Mouse (Mus musculus): ENCODE data around the gene Raver2.
"Not testable (repeated sequence)": the region's sequence is repeated elsewhere in the genome, so short reads cannot be mapped to it uniquely, and the experiment has no call there.

Raver2 gene

DNA sequence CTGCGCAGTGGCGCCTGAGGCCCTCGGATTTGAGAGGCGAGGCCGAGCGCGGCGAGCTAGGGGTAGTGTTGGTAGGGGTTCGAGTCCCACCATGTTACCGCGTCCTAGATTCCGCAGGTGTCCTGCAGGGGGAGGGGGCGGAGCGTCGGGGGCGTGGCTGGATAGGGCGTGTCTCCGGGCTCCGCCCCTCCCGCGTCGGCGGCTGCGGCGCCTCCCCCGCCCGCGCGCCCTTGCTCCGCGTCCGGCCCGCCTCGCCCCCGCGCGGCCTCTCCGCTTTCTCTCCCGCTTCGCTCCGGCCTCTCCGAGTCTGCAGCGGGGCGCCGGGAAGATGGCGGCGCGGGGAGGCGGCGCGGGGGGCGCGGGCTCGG lies at the start of gene Raver2:
Gene Raver2, plus strand, starts transcription at position 198 of the 368 bp plus-strand sequence.
- DNase-seq (ENCODE audit: low spot score in 2 of 2), result peak; percentile 7 to 15

DNA sequence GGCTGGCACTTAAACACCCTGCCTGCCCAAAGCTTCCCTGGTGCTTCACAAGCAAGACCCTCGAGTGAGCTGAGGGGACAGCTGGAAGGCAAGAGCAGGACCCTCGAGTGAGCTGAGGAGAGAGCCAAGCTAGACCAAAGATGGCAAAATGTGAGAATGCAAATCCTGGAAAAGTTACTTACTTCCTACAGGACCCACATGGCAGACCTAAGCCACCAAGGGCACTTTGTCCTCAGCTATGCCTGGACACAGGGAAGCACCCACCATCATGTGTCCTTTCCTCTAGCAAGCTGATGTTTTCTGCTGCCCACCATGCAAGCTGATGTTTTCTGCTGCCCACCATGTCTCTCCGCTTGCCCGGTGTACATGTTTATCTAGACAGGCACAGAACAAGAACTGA lies 48.2 kb upstream of the Raver2 start, which contains the start of gene Gm10577:
Gene Gm10577, minus strand, starts transcription at position 101 of the 400 bp plus-strand sequence.
- DNase-seq (ENCODE audit: low spot score in 2 of 2), result no peak

DNA sequence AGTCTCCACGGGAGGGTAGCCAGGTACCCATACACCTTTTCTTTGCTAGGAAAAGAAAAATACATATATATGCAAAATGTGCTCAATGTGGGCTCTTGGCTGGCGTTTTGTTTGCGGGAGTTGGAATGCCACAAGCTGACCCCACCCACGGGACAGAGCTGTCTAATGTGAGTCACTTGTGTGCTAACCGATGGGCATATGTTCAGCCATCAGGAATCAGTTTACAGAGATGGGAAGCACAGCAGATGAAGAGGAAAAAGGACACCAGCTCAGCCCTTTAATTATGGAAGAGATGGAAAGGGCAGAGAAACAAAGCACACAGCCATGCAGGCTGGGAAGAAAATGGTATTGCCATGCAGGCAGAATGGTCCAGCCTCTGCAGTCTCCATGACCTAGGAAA lies 42.2 kb upstream of the Raver2 start:
- DNase-seq (ENCODE audit: low spot score in 2 of 2), result no peak

DNA sequence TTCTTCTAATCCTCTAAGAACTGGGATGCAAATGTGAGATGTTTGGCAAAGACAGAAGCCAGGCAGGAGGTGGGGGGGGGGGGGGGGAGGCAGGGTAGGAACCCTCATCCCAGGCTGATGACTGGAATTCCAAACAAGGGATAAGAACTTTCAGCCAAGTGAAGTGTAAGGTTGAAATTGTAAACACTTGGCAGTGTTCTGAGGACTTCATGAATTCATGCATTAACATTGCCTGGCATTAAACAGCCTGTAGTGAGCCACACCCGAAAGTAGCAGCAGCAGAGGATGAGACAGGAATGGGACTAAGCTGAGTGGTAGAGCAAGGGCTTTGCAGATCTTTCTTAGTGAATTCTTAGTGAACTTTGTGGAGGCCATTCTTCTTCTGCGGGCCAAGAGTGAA lies 41.8 kb upstream of the Raver2 start:
- no peak for DNase-seq (ENCODE audit: low spot score in 2 of 2)

DNA sequence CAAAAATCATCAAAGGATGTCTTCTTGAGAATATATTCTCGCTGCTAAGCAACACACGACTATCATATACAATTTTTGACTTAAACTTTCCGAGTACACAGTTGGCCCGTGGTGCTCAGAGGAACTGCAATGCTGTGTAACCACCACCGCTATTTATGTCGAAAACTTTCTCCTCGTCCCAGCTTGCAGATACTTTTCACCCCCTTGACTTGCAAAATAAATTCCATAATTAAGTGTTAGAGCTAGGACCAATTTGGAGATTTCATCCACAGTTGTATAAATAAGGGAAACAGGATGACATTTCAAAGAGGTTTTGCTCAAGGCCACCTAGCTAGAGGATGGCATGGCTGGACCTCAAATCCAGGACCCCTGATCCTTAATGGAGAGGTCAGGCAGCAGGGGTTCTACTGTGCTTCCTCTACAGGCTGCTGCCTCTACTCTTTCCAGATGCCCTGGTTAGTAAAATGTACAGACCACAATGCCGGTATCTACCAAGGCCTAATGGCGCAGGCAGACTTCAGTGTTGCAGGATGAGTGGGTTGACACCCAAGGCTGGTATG lies 40.9 kb upstream of the Raver2 start:
- no peak for DNase-seq (ENCODE audit: low spot score in 2 of 2)

DNA sequence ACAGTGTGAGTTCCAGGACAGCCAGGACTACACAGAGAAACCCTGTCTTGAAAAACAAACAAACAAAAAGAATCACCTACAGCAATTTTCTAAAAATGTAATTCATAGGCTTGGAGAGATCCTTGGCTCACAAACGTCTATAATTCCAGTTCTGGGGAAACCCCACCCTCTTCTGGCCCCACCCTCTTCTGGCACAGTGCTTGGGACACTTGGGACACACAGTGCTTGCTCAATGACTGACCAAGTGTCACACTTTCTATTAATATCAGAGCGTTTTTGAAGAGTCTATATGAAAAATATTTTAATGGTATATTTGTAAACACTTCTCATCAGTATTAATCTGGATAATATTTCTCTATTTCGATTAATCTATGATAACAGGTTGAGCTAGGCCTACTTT lies 35.7 kb upstream of the Raver2 start:
- DNase-seq (ENCODE audit: low spot score in 2 of 2), result no peak

DNA sequence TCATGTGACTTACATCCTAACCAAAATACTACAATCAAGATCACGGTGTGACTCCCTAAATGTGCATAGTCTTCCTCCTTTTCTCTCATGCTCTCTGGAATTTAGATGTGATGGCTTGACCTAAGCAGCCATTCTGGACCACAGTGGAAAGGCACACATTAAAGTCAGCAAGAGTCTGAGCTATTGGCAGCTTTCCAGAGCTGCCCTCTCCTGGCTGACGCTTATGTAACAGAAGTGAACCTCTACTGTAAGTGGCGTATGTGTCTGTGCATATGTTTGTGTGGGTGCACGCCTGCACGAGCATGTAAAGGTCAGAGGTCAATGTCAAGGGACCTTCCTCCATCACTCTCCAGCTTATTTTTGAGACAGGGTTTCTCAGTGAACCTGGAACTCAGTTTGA lies 33.7 kb upstream of the Raver2 start:
- no peak for DNase-seq (ENCODE audit: low spot score in 2 of 2)

DNA sequence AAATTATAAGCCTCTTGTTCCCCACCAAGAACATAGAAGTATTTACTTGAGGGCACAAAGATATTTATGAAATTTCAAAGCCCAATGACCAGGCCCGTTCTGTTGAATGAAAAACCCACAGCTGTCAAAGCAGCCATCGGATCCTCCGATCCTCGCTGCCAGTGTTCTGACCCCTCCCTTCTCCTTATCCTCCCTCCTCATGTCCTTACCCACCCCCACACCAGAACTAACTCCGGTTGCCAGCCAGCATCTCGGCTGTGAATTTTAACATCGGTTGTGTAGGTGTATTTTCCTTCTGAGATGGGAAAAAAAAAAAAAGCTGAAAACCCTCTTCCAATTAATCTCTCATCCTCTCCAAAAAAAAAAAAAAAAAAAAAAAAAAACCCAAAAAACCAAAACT lies 31.6 kb upstream of the Raver2 start:
- no peak for DNase-seq (ENCODE audit: low spot score in 2 of 2)

DNA sequence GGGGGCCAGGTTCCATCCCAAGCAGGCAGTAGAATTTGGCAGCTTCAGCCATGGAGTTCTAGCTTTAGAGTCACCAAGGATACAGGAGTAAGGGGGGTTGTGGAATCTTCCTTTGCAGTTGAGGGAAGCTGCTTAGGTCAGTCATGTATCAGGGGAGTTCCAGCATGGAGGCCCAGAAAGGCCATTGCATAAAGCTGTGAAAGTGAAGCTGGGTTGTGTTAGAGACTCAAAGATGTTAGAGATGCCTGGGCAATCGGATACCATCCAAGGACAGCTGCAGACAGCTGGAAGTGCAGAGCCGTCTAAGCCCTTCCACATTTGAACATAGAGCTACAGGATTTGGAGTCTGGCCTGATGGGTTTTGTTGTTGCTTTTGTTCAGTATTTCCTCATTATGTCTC lies 25.1 kb upstream of the Raver2 start:
- no peak for DNase-seq (ENCODE audit: low spot score in 2 of 2)

DNA sequence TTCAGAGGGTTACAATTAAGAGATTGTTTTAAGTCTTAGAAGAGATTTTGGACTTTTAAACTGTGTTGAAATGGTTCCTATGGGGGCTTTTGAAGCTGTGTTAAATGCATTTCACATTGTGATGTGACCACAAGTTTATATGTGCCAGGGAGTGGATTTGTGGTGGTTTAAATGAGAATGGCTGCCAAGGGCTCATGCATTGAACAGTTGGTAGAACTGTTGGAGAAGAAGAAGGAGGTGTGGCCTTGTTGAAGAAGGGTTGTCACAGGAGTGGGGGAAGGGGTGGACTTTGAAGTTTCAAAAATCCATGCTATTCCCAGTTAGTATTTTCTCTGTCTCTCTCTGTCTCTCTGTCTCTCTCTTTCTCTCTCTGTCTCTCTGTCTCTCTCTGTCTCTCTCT lies 24.6 kb upstream of the Raver2 start:
- no peak for DNase-seq (ENCODE audit: low spot score in 2 of 2)

DNA sequence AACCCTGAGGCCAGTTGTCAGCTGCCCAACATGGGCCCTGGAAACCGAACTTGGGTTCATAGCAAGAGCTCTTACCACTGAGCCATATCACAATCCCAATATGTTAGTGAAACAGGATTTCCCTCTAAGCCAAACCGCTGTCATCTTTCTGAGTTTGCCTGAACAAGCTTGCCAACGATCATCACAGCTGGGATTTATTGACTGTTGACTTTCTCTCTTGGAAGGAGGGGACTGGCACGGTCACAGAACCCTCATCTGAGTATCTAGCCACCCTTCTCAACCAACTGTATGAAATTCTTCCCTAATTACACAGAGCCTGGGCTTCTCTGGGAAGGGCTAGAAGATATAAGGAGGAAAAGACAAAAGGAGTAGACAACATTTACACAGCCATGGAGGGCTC lies 22.2 kb upstream of the Raver2 start:
- DNase-seq (ENCODE audit: low spot score in 2 of 2), result no peak

DNA sequence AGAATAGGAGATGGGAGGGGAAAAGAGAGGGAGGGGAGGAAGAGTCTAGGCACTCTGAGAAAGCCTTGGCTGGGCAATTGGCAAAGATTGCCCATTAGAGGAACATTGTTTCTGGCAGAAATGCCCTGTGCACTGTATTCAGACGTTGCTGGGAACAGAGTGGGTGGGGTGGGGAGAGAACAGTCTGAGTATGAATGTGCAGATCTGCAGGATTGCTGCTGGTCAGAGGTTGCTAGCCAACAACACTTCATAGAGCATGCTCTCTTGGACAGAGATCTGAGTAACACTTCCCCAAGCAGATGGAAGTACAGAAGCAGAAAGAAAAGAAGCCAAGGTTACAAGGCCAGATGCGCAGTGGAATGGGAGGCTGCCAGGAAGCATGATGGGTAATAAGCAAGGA lies 6.6 kb upstream of the Raver2 start:
- no peak for DNase-seq (ENCODE audit: low spot score in 2 of 2)

DNA sequence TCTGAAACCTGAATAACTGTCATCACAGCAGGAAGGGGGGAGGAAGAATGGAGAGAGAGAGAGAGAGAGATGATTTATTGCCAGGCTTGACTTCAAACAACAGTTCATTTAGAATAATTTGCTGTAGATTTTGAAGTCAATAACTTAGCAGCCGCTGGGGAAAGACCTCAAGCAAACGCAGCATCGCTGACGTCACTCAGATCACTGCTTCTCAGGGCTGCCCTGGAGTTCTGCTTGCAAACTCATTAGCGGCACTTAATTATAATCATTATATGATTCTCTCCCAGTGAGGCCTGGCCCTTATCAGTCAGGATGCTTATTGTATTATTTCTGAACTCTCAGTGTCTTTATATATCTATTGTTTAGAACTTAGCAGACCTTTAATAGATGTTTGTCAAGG lies 2.4 kb upstream of the Raver2 start:
- DNase-seq (ENCODE audit: low spot score in 2 of 2), result no peak

DNA sequence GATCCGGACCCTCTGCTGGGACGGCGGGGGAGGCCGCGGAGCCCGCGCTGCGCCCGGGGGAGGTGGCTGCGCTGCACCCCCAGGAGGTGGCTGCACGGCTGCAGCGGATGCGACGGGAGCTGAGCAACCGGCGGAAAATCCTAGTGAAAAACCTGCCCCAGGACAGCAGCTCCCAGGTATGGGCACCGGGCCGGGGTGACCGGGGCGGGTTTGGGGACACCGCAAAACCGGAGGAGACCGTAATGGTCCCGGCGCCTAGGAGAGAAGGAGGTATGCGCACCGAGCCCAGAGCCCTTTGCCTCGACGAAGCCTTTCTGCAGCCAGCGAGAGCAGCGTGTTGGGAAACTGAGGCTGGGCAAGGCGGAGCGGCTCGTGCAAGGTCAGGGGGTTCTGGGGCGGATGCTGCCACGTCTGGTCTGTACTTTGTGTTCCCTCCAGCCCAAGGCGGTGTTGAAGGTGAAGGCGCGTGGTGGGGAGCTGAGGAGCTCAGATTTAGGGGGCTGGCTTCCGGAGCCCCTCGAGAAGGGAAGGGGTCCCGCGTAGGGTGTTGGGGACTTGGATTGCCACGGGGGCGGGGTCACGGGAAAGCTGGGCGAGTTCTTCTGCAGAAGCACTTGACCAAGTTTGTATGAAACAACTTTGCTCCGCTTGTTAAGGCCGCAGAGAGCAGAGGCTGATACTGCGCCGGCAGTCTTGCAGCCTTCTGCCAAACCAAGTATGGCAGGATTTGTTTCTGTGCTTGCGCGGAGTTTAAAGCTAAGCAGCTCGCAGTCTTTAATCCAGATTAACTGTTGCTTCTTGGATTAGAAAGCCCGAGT lies 580 bp downstream of the Raver2 start:
- peak; percentile 9 to 14 for DNase-seq (ENCODE audit: low spot score in 2 of 2)

DNA sequence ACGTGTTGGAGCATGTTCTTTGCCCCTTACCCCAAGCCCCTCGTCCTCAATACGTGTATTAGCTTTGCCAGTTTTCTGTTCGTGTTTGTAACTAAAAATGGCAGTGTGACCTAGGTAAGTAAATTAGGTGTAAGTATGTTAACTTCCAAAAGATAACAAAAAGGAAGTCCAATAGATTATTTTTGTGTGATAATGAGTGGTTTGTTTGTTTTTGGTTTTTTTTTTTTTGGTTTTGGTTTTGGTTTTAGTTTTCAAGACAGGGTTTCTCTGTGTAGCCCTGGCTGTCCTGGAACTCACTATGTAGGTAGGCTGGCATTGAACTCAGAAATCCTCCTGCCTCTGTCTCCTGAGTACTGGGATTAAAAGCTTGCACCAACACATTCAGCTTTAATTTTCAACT lies 2.8 kb downstream of the Raver2 start:
- DNase-seq (ENCODE audit: low spot score in 2 of 2), result no peak

DNA sequence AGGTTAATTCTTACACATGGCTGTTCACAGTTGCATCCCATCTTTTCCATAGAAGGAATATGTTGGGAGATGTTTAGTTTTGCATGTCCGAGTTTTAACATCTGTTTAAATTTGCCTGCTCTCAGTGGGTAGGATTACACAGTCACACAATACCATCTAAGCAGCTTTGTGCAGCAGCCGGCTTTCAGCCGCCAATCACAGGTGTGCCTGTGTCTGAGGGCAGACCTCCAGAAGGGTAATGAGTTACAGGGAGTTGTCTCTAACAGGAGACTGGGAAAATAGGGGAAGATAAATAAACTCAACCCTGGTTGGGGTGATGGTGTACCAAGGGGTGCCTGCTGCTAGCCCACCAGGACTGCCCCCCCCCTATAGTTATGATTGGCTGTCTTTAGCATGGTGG lies 7.6 kb downstream of the Raver2 start:
- DNase-seq (ENCODE audit: low spot score in 2 of 2), result no peak

DNA sequence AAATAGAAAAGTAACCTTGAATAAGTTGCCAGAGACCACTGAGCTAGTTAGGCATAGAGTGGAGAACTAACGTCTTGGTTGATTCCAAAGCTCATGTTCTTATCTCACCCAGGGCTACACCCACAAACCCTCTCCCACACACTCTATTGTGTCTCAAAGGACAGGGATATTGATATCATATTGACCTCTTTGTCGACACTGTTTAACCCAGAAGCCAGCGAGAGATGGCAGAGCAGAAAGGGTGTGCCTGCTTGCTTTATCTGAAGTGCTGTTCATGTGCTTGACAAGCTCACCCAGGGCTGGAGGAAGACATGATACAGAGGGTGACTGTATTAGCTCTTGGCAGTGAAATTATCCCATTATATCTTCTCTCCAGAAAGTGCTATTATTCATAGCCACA lies 11.2 kb downstream of the Raver2 start:
- no peak for DNase-seq (ENCODE audit: low spot score in 2 of 2)

DNA sequence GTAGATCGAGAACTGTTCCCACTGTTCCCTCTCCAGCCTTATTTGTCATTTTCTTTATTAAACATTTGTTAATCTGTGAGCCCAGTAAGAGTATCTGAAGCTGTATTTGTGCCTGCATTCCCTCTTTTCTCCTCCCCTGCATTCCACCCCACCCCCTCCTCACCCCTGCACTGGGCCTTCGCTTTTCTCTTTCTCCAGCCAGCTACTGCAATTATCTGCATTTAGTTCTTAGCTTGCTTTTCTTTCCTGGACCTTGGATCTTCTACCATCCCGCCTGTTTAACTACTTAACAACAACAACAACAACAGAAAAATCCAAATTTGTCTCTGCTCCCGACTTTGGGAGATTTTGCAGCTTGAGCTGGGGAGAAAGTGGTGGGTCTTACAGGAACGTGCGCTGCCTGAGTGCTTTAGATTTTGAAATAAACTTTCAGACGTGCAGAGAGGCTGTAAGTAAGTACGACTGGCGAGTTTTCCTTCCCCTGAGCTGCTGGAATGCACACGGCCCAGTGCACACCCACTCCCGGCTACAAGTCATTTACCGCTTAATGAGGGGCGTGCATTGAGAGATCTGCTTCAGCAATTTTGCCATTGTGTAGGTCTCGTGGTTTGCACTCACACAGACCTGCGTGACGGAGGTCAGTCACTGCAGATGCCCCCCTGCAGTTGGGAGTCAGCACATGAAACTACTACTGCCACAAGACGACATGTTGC lies 13.5 kb downstream of the Raver2 start:
- DNase-seq (ENCODE audit: low spot score in 2 of 2), result no peak

DNA sequence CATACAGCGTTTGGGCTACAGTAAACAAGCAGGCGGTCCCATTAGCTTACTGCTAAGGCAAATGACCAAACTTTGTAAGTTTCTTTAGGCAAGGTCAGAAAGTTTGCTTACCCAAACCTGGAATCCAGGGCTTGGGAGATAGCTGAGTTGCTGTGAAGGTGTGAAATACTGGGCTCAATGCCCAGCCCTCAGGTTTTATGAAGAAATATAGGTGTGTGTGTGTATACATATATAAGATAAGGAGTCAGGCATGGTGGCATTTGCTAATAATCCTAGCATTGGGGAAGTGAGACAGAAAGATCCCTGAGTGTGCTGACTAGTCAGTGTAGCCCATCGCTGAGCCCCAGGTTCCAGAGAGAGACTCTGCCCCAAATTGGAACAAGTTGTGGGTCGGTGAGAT lies 16.1 kb downstream of the Raver2 start:
- no peak for DNase-seq (ENCODE audit: low spot score in 2 of 2)

DNA sequence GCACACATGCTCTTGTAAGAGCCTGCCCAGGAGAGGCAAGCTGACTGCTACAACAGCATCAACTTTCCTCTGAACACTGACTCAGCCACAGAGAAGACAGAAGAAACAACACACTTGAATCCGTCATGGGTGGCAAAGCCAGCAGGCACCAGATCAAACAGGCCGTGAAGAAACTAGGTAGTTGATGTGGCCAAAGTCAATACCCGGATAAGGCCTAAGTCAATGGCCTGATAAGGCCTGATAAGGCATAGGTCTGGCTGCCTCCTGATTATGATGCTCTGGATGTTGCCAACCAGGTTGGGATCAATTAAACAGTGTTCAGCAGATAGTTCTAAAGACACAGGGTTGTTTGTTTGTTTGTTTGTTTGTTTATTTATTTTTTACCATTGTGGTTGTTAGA lies 17.3 kb downstream of the Raver2 start:
- DNase-seq (ENCODE audit: low spot score in 2 of 2), result no peak

DNA sequence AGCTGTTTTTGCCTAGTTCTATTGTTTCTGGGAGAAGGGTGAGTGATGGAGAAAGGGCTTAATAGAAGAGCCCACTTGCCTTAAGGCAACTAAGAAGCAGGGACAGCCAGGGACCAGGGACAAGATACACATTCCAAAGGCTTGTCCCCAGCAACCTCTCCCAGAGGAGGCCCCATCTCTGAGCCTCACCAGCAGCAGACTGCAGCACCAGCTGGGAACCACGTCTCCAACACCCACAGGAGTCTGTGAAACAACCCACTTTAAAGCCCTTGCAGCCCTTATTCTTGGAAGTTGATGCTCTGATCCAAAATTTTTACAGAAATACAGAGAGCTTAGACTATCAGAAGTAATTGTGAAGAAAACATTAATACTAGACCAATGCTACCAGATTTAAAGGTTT lies 18.9 kb downstream of the Raver2 start:
- DNase-seq (ENCODE audit: low spot score in 2 of 2), result peak in 1 of 2 experiments; percentile 7

DNA sequence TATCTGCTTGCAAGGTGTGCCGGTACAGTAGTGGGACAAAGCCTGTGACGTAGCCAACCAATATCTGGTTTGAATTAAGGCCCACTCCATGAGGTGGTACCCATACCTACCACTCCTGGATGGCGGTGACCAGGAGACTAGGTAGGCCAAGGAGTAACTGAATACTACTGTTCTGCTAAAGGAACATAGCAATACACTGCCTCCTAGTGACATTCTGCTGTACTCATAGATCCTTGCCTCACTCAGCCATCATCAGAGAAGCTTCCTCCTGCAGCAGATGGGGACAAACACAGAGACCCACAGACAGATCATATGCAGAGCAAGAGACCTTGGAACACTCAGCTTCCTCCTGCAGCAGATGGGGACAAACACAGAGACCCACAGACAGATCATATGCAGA lies 21.8 kb downstream of the Raver2 start:
- DNase-seq (ENCODE audit: low spot score in 2 of 2), result not testable (repeated sequence)

DNA sequence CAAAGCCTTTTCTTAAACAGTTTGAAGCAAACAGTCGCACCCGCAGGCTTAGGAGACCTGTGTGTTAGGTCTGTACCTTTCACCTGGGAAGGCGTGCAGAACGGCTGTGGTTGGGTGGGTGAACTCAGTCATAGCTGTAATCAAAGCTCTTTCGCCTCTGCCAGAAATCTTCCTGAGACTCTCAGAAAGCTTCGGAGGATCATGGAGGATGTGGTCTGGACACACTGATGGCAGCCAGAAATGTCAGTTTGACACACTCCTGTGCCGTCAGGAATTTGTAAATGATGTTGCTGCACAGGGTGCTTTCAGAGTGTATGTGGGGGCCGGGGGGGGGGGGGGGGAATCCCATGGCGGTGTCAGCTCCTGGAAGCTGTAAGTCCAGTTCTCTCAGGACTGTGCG lies 24.5 kb downstream of the Raver2 start:
- DNase-seq (ENCODE audit: low spot score in 2 of 2), result no peak

Measured in frontal cortex, postnatal 25 days (tissue).